ENCODE assay signal across 16 mouse cellular contexts in the genomic region with DNA sequence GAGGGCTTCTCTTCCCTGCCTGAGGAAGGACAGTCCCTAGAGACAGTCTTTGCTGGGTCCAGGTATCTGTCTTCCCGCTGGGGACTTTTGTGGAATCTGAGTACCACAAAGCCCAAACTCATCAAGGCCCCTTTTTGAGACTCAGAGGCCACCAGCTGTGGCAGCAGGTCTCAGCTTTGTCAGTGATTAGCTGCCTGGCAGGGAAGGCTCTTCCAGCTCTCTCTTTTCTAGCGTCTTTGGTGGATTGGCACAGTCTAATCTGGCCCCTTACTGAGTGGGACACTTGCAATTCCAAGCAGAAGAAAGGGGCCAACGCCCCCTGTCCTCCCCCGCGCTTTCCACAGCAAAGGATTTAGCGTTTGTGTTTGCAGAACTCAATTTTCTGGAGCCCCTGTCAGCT.
A peak's percentile ranks its signal among the peaks of the same experiment; 100 is the strongest.
DNase-seq lines count a peak whose midpoint lies in the region; ATAC-seq lines count a peak whose summit lies in the region.
"Had no signal": no experiment of that assay in that cellular context is flagged by ENCODE, and none has a peak within 500 bp of the region (broad histone marks: within the 10 kb centered on the region; RNA-seq: fewer than 3 reads in every experiment).

No protein-coding gene starts in this region.

- no peaks in the 10 kb centered on the region for H3K9me3 ChIP-seq in midbrain, embryonic 10.5 days (replicated peaks)
- H3K9me3 ChIP-seq: limb, embryonic 12.5 days had no signal

- peak; percentile 34 to 36 for DNase-seq in cerebellum, postnatal 10 days
- no peak for DNase-seq in cerebellum, adult 9-11 months
- DNase-seq in left cerebral cortex, postnatal 4 days, result peak; percentile 11
- no peak for DNase-seq in left cerebral cortex, adult 9 months (ENCODE audit: low spot score in 2 of 2)
- DNase-seq in midbrain, embryonic 10.5 days (ENCODE audit: low spot score), result peak; percentile 35
- no peak for DNase-seq in kidney, adult 8-10 months
- DNase-seq in B cell, adult 2 months, result no peak
- DNase-seq: cerebellum, postnatal 36 days; gastrocnemius, postnatal 36 days; heart, postnatal 14 days; lung, adult 2 months; right cerebral cortex, postnatal 4 days had no signal

- no peaks in the 10 kb centered on the region for H3K36me3 ChIP-seq in midbrain, embryonic 10.5 days
- H3K36me3 ChIP-seq: limb, embryonic 12.5 days had no signal

- peaks cover 61% of the 10 kb centered on the region for H3K27me3 ChIP-seq in midbrain, embryonic 10.5 days (ENCODE audit: low read depth, poor library complexity, severe bottlenecking)
- H3K27me3 ChIP-seq: limb, embryonic 12.5 days had no signal

- H3K4me3 ChIP-seq in midbrain, embryonic 10.5 days, result no peak overlapping the region
- H3K4me3 ChIP-seq: erythroblast, embryonic 14.5 days; limb, embryonic 12.5 days had no signal

- no peak overlapping the region; the same call in 1 of the 2 replicates for H3K27ac ChIP-seq in midbrain, embryonic 10.5 days (replicated peaks)
- H3K27ac ChIP-seq: kidney, postnatal 0 days; limb, embryonic 12.5 days had no signal

- intact Hi-C loops in left cerebral cortex, postnatal 4 days (cut with DNase I), result no loop called here

- peaks cover 63% of the 10 kb centered on the region for H3K4me1 ChIP-seq in midbrain, embryonic 10.5 days

- 3% methylated on average over 6 of the region's 6 CpGs for WGBS in midbrain, embryonic 10.5 days

- no peak for ATAC-seq in inflammation-experienced regulatory T-cells, adult 6 months

Comparison
In these comparisons a context has a peak if more than half of its experiments do, and no peak if none do; other contexts are left out.
1. DNase-seq: peak in cerebellum, postnatal 10 days (2 of 2), left cerebral cortex, postnatal 4 days (single experiment) and midbrain, embryonic 10.5 days (single experiment); none in cerebellum, adult 9-11 months (single experiment), left cerebral cortex, adult 9 months (0 of 2), kidney, adult 8-10 months (0 of 2) and B cell, adult 2 months (0 of 2).